Mouse (Mus musculus): Measurements from ENCODE around the gene Zfp784. TPM values are rescaled to one million over a fixed set of nuclear protein-coding genes. Genes with fewer than 3 reads are reported as not detected.
"Not testable (repeated sequence)": the region's sequence is repeated elsewhere in the genome, so short reads cannot be mapped to it uniquely, and the experiment has no call there.

The Zfp784 gene
- total RNA-seq, 2 experiments from 2014 or later, result 5.4 to 6.5 TPM

GRCm38 (mm10) chr7:5002876-5003275, 35.4 kb downstream of the Zfp784 start:
- intact Hi-C loops (cut with DNase I); DNase-seq (ENCODE audit: low spot score in 2 of 2): not testable (repeated sequence)

GRCm38 (mm10) chr7:4999876-5000275, 38.4 kb downstream of the Zfp784 start:
- no peak for DNase-seq (ENCODE audit: low spot score in 2 of 2)
- intact Hi-C loops (cut with DNase I), result no loop called here

DNA sequence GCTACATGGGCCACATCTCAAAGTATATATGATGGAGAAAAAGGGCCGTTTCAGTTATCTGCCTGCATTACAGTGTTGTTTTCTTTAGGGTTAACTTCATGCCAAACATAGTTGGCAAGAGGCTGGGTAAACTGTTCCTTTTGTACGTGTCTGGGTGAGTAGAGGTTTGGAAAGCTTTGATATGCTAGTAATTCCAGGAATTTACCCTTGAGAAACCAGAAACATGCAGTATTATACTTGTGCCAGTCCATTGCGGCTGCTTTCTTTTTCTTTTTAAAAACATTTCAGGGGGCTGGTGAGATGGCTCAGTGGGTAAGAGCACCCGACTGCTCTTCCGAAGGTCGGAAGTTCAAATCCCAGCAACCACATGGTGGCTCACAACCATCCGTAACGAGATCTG, 41.3 kb downstream of the Zfp784 start:
- DNase-seq (ENCODE audit: low spot score in 2 of 2), result no peak
- intact Hi-C loops (cut with DNase I), result loop anchor here (2.0 kb wide), 2 partner anchors 18 to 54 kb away; partner anchors contain the start of genes Fiz1, Gm44973, Zfp524 and Zfp580

DNA sequence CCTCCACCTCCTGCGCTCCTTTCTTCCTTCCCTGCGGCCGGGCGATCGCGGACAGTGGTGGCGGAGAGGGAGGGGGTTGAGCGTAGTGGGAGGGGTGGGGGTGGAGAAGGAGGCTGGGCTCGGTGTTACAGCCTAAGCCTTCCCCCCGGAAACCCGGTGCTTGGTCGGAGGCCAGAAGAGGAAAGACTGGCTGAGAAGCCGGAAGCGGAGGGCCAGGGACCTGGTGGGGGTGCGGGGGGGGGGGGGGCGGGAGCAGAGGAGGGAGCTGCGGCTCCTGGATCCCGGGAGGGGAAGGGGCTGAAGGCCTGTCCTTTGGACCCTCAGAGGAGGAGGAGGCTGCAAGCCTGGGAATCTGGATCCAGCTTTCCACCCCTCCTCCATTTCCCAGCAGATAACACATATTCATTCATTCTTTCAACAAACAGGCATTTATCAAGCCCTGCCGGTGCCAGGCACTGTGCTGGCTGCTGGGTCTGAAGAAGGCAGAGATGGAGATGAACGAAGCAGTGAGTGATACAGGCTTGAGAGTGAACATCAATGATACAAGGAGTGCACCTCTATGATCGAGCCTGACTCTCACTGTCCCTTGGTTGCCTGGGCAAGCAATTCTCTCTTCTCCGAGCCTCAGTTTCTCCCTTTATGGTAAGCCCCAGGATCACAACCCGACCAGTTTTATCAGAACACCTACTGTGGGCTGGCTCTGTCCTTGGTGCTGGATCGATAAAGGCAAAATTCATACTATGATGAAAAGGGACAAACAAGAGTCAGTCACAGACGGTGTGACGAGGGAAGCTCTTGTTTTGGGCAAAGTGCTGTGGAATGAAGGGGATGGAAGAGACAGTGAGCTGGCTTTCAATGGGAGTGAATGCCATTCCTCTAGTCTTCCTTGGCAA, 42.0 kb downstream of the Zfp784 start, which contains the start of gene Zfp579:
Gene Zfp579 (minus strand): TSS at position 156 of the 893 bp plus-strand sequence.
- DNase-seq (ENCODE audit: low spot score in 2 of 2), result peak; percentile 88 to 94
- intact Hi-C loops (cut with DNase I), result loop anchor here (2.0 kb wide), 2 partner anchors 19 to 55 kb away; partner anchors contain the start of genes Fiz1, Gm44973, Zfp524 and Zfp580

- intact Hi-C loops (cut with DNase I), result loop anchor here (2.0 kb wide), 2 partner anchors 19 to 55 kb away; partner anchors contain the start of genes Fiz1, Gm44973, Zfp524 and Zfp580
- peak in 1 of 2 experiments; percentile 15 for DNase-seq (ENCODE audit: low spot score in 2 of 2)
Measured at GRCm38 (mm10) chr7:4995268-4996002, 42.8 kb downstream of the Zfp784 start.

GRCm38 (mm10) chr7:4993999-4994788, 44.1 kb downstream of the Zfp784 start:
- no peak for DNase-seq (ENCODE audit: low spot score in 2 of 2)
- intact Hi-C loops (cut with DNase I), result no loop called here

GRCm38 (mm10) chr7:4993347-4993998, 44.8 kb downstream of the Zfp784 start:
- intact Hi-C loops (cut with DNase I), result no loop called here
- no peak for DNase-seq (ENCODE audit: low spot score in 2 of 2)

DNA sequence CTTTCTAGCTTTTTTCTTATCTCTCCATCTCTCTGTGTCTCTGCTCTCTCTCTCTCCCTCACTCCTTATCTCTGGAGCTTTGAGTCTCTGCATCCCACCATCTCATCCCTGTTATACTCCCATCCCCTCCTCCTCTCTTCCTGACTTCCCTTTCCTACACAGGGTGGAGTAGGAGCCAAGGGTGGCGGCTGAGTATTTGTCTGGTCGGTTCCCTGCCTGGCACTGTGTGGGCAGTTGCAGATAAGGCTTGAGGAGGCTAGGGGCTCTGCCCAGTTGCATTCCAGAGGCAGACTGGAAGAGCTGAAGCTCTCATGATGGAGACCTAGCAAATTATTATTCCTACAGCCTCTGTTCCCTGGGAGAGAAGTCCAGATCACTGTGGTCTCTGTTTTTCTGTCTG, 50.0 kb downstream of the Zfp784 start:
- DNase-seq (ENCODE audit: low spot score in 2 of 2), result no peak
- intact Hi-C loops (cut with DNase I), result no loop called here

Other genes with a start within 250 kb of the Zfp784 start
- 1 to 10 TPM; 2.3 to 3.0 TPM for gene Tmem238, start 248.8 kb downstream of the Zfp784 start, total RNA-seq (2021)
- 100 to 1,000 TPM; 428 to 431 TPM for gene Rpl28, start 245.6 kb downstream of the Zfp784 start, total RNA-seq (2021)
- gene Ube2s, start 225.9 kb downstream of the Zfp784 start, total RNA-seq (2021), result 100 to 1,000 TPM; 108 to 110 TPM
- 100 to 1,000 TPM; 115 to 148 TPM for gene Shisa7, start 193.8 kb downstream of the Zfp784 start, total RNA-seq (2021)
- 1 to 10 TPM; 3.3 to 4.1 TPM for gene Isoc2b, start 168.2 kb downstream of the Zfp784 start, total RNA-seq (2021)
- gene Isoc2a, start 161.3 kb downstream of the Zfp784 start, total RNA-seq (2021), result 10 to 100 TPM; 10.4 to 11.0 TPM
- gene Gm36210, start 131.9 kb downstream of the Zfp784 start, total RNA-seq (2021), result under 1 TPM in 1 of 2 experiments, not detected in 1; 0.25 TPM
- 10 to 100 TPM; 14.3 to 14.6 TPM for gene Zfp628, start 123.2 kb downstream of the Zfp784 start, total RNA-seq (2021)
- 100 to 1,000 TPM in 1 of 2 experiments, 10 to 100 TPM in 1; 94.4 to 103 TPM for gene Nat14, start 116.4 kb downstream of the Zfp784 start, total RNA-seq (2021)
- 1 to 10 TPM; 2.3 to 2.4 TPM for gene Ssc5d, start 112.7 kb downstream of the Zfp784 start, total RNA-seq (2021)
- gene Sbk2, start 74.0 kb downstream of the Zfp784 start, total RNA-seq (2021), result not detected
- gene Sbk3, start 67.3 kb downstream of the Zfp784 start, total RNA-seq (2021), result under 1 TPM; 0.34 to 0.85 TPM
- 10 to 100 TPM; 24.8 to 33.7 TPM for gene Zfp579, start 42.3 kb downstream of the Zfp784 start, total RNA-seq (2021)
- gene Zfp524, start 24.0 kb downstream of the Zfp784 start, total RNA-seq (2021), result 1 to 10 TPM; 6.9 TPM
- gene Fiz1, start 23.7 kb downstream of the Zfp784 start, total RNA-seq (2021), result 10 to 100 TPM; 21.2 to 31.2 TPM
- gene Gm44973, start 22.9 kb downstream of the Zfp784 start, total RNA-seq (2021), result not detected
- gene Zfp865, start 18.1 kb downstream of the Zfp784 start, total RNA-seq (2021), result 10 to 100 TPM; 32.9 to 34.5 TPM
- 10 to 100 TPM; 52.0 to 65.0 TPM for gene Ccdc106, start 17.9 kb downstream of the Zfp784 start, total RNA-seq (2021)
- 1 to 10 TPM in 1 of 2 experiments, under 1 TPM in 1; 0.85 to 1.2 TPM for gene 4632433K11Rik, start 4.3 kb downstream of the Zfp784 start, total RNA-seq (2021)
- 10 to 100 TPM; 36.8 to 41.7 TPM for gene Zfp580, start 13.1 kb upstream of the Zfp784 start, total RNA-seq (2021)
- gene U2af2, start 23.7 kb upstream of the Zfp784 start, total RNA-seq (2021), result 100 to 1,000 TPM; 171 to 180 TPM
- 100 to 1,000 TPM; 454 to 461 TPM for gene Epn1, start 41.8 kb upstream of the Zfp784 start, total RNA-seq (2021)
- not detected for gene Rfpl4, start 78.5 kb upstream of the Zfp784 start, total RNA-seq (2021)
- not detected for gene Rasl2-9, start 87.5 kb upstream of the Zfp784 start, total RNA-seq (2021)
- not detected for gene Vmn1r55, start 111.2 kb upstream of the Zfp784 start, total RNA-seq (2021)
- gene Vmn1r56, start 158.3 kb upstream of the Zfp784 start, total RNA-seq (2021), result not detected
- not detected for gene Vmn1r57, start 180.0 kb upstream of the Zfp784 start, total RNA-seq (2021)